Mouse (Mus musculus): ENCODE data around the gene Nsg2. TPM values are rescaled to one million over a fixed set of nuclear protein-coding genes. Genes with fewer than 3 reads are reported as not detected.

Gene Nsg2
- total and polyA plus RNA-seq, 3 experiments, result 10.9 to 42.6 (median 26.5) TPM

DNA sequence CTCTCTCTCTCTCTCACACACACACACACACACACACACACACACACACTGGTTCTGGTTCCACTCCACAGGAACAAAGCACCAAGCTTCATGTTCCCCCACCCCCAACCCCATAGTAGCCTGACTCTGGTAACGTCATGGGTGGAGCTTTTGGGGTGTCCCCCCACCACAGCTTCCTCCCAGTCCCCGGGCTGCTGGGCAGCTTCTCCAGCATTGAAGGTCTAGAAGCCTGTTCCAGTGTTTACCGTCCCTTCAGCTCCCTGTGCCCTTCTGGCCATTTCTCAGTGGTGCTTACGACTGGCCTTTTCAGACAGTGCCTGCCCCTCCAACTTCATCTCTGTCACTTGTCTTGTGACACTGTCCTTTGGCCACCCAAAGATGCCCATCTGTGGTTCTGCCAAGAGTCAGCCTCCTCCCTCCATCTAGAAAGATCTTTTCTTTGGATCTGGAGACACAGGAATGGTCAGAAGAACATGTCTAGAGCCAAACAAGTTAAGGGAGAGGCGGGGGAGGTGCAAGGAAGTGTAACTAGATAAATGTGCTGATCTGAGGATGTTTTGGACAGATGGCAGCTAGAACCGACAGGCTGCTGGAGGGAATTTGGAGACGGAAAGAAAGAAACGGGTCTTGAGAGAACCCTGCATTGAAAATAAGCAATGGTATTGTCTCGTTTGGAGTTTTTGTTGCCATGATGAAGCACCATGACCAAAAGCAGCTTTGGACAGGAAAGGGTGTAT is 11.8 kb downstream of the Nsg2 start:
- no peak for DNase-seq

- DNase-seq, result no peak
These were observed 12.8 kb downstream of the Nsg2 start for GRCm38 (mm10) chr11:32013014-32013427.

DNA sequence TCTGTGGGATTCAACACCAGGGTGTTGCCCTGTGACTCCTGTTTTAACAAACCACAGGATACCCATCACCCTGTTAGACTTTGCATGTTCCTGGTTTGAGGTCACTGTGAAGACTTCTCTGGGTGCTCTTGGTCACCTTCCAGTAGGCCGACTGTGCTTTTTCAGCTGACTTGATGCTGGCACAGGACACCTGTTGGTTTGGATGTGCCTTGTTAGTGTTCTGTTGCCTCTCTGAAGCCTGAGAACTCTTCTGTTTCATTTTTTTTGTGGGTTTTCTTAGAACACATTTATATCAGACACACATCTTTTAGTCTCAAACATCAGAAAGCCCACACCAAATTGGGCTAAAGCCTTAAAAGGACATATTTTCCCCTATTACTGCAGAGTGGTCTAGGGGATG is 13.3 kb downstream of the Nsg2 start:
- DNase-seq, result no peak

DNA sequence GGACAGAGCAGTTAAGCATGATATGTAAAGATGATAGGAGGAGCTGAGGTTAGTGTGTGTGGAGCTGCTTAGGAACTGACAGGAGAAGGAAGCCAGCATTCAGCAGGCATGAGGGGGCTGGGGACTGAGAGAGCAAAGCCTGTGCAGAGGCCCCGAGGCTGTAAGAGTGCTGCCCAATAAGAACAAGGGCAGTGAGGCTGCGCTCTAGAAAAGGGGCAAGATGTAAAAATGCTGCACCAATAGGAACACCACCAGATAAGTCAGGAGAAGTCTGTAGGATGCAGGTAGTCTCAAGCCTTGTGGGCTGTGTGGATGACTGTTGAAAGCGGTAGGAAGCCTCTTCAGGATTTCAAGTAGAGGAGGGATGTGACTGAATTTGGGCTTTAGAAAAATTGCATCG is 17.9 kb downstream of the Nsg2 start:
- no peak for DNase-seq

- DNase-seq, result peak; percentile 86
These were observed 20.0 kb downstream of the Nsg2 start for GRCm38 (mm10) chr11:32020031-32020965.

- no peak for DNase-seq
These were observed 26.4 kb downstream of the Nsg2 start for GRCm38 (mm10) chr11:32026634-32027033.

DNA sequence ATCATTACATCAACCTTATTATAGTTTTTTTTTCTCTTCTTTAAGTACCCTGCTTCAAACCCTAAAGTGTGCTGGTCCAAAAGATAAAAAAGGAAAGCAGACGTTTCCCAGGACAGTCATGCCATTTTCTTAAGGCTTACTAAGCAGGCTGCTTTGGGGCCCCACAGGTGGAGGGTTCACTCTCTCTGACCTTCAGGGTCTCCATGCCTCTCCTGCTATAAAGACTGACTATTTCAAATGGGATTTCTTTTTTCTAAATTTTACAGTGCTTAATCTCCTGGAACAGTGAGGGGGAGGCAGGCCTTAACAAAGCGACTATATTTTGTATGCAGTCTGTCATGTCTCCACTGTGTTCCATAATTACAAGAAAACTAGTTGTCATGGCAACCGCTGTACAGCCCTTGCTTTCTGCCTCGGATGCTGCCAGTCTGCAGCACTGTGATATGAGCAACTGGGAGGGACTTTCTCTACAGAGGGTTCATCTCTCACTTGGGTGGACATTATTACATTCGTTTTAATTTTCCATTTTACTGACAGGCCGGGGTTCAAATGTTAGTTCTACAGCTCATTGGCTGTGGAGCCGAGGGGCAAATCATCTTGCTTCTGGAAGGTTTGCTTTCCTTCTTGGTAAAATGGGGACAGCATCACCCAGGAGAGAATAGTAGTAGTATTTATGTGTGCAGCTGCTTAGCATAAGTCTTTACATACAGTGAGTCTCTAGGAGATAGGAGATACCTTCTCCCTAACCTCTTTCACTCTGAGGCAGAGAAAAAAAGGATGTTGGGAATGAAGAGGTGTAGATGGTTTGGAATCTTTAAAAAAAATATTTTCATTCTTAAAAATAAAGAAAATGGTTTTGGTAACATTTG is 27.4 kb downstream of the Nsg2 start:
- DNase-seq, result no peak

DNA sequence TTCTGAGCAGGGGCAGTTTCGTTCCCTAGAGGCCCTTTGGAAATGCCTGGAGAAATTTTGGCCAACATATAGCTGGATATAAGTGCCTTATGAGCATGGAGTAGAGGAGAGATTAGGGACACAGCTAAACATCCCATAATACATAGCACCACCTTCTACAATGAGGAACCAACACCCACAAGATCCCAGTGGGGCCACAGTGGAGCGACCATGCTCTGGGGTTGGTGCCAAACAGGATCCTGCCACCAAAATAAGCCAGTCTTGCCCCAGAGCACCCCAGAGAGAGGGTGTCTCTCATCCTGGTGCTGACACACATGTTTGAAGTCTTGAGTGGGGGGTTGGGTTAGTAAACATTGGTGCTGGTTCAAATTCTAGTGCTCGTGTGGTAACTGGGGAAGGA is 28.3 kb downstream of the Nsg2 start:
- no peak for DNase-seq

DNA sequence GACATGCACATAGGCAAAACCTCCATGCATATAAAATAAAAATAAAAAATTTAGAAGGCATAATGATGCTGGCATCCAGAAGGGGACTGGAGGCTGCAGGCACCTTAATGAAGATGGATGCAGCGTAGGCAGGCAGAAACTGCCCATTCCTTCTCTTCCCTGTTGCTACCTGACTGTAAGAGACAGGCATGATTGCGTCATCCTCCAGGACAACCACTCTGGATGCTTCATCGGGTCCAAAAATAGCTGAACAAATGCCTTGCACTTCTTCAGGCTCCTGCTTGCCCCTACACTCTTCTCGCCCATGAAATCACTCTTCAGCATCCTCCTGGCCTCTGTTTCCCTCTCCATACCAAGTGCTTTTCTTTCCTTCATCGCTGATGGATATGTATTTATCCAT is 29.1 kb downstream of the Nsg2 start:
- no peak for DNase-seq

- no peak for DNase-seq
These were observed 31.1 kb downstream of the Nsg2 start for GRCm38 (mm10) chr11:32031396-32031795.

- DNase-seq, result no peak
These were observed 31.8 kb downstream of the Nsg2 start for GRCm38 (mm10) chr11:32032053-32032452.

DNA sequence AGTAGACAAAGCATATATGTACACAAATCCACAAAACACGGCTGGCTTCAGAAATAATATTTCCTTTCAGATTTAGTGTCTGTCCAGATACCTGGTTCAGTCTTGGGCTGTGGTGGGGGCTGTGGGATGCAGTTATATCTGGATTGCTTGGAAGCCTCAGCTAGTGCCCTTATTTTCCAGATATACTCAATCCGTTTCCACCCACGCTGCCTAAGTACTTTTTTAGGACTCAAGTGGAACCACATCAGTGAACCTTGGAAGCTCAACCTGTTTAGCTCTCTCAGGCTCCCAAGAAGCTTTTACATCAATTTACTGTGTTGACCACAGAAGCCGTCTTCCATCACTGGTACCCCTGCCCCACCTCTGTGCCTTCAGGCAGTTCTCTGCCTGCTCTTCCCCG is 35.6 kb downstream of the Nsg2 start:
- no peak for DNase-seq

GRCm38 (mm10) chr11:32039656-32040055 is 39.4 kb downstream of the Nsg2 start:
- DNase-seq, result no peak

- no peak for DNase-seq
These were observed 57.1 kb downstream of the Nsg2 start for GRCm38 (mm10) chr11:32057389-32057788.

- DNase-seq, result no peak
These were observed 57.6 kb downstream of the Nsg2 start for GRCm38 (mm10) chr11:32057861-32058260.

GRCm38 (mm10) chr11:32061020-32061419 is 60.8 kb downstream of the Nsg2 start:
- no peak for DNase-seq

GRCm38 (mm10) chr11:32061874-32062273 is 61.6 kb downstream of the Nsg2 start:
- DNase-seq, result no peak

DNA sequence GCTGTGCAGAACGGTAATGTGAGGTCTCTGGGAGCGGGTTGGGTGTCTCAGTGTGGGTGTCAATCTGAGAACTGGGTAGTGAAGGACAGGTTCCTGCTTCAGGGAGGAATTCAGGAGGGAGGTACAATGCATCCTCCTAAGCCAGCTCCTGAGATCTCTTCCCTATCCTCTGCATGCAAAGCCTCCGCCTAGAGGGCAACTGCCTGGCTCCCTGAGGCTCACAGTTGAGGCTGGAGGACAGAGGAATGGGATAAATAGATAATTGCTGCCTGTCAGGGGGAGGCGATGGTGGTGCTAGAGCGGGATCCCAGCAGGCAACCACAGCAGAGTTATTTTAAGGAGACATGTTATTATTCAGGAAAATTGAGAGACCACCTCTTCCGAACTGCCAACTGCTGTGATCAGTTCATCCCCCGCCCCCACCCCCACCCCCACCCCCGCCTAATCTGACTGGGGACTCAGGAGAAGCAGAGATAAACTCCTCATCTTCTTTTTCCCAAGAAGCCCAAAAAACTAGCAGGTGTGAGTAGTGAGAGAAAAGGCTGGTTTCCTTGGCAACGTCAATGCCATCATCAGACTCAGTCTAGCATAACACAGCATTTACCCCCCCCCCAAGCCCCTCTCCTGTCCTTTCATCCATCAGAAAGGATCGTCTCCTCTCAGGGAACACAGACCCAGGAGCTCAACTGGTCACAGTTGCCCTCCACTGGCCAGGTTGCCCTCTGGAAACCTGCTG is 63.7 kb downstream of the Nsg2 start:
- no peak for DNase-seq

DNA sequence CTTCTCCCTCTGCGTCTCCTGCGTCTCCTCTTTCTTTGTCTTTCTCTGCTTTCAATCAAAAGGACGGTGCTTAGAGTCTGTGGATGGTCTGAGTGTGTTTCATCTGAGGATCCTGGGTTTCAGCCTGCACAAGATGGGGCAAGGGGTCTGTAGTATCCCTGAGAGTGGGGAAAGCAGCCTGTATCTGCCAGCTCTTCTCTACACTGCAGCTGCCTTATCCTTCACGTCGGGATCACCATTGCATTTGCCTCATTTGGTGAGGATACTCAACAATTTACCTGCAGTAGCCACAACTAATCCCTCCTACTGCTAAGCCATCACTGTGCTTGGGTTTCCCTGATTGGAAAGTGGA is 64.2 kb downstream of the Nsg2 start:
- no peak for DNase-seq

DNA sequence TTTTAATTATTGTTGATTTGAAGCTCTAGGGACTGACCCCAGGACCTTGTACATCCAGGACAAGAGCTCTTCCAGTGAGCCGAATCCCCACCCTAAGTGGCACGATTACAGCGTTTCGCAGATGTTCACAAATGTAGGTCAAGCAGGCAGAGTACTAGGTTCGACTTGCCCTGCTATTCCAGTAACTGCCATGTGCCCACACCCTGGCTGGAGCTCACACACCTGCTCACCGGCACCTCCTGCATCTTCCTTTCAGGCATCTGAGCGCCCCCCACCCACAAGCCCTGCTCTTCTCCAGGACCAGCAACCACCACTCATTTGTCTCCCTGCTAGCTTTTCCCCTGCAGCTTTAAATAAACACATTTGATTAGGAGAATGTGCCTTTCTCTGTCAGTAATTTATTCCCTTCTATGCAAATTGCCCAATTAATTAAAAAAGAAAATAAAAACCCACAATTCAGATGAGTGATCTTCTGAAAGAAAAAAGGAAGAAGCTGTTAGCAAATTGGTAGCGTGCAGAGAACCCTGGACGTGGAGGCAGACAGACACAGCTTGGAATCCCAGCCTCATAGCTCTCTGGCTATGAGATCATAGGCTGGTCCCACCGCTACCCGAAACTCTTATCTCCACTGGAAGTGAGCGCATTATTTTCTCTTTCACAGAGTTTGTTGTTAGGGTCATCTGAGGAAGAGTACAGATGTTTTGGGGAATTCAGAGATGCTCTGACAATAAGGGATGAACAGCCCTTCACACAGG is 68.7 kb downstream of the Nsg2 start:
- DNase-seq, result no peak

GRCm38 (mm10) chr11:32075163-32075562 is 74.9 kb downstream of the Nsg2 start:
- no peak for DNase-seq

Data from adrenal gland, adult 2 months (tissue).